Mouse (Mus musculus) frontal cortex, postnatal 25 days (tissue): ENCODE measurements around the gene Rgs18.

Experiments
- DNase-seq, 2 experiments: peaks; one replicate each; pipeline ENCODE4 v3.0.0; 2022; ENCODE audit warnings: low spot score in 2 of 2

The Rgs18 gene

GRCm38 (mm10) chr1:144775331-144775730 is at the start of gene Rgs18:
TSS of gene Rgs18 (minus strand) at chr1:144775435.
- no peak for DNase-seq

- DNase-seq: no peak
Measured at GRCm38 (mm10) chr1:144774394-144774793, 841 bp downstream of the Rgs18 start.

- DNase-seq: no peak
Measured at GRCm38 (mm10) chr1:144766218-144766617, 9.0 kb downstream of the Rgs18 start.

- no peak for DNase-seq
Measured at GRCm38 (mm10) chr1:144760792-144761191, 14.4 kb downstream of the Rgs18 start.

GRCm38 (mm10) chr1:144750763-144751162 is 24.5 kb downstream of the Rgs18 start:
- DNase-seq: no peak

- no peak for DNase-seq
Measured at GRCm38 (mm10) chr1:144746182-144746581, 29.1 kb downstream of the Rgs18 start.

GRCm38 (mm10) chr1:144737739-144738138 is 37.5 kb downstream of the Rgs18 start:
- DNase-seq: no peak

GRCm38 (mm10) chr1:144720736-144721135 is 54.5 kb downstream of the Rgs18 start:
- no peak for DNase-seq

GRCm38 (mm10) chr1:144704373-144704772 is 70.9 kb downstream of the Rgs18 start:
- DNase-seq: no peak
